Mouse (Mus musculus): ENCODE data around the gene Trp53.
"Not testable (repeated sequence)": the region's sequence is repeated elsewhere in the genome, so short reads cannot be mapped to it uniquely, and the experiment has no call there.

The Trp53 gene

GRCm38 (mm10) chr11:69580091-69580514 lies at the start of gene Trp53, which contains the start of gene Wrap53:
Trp53 (plus strand) TSS chr11:69580359.
Wrap53 (minus strand) TSS chr11:69580255.
- DNase-seq (ENCODE audit: low spot score in 2 of 2) = peak; percentile 89 to 91

- not testable (repeated sequence) for DNase-seq (ENCODE audit: low spot score in 2 of 2)
Observed at GRCm38 (mm10) chr11:69530755-69531154, 49.4 kb upstream of the Trp53 start.

- no peak for DNase-seq (ENCODE audit: low spot score in 2 of 2)
Observed at GRCm38 (mm10) chr11:69532480-69533150, 47.5 kb upstream of the Trp53 start.

GRCm38 (mm10) chr11:69534990-69535389 lies 45.2 kb upstream of the Trp53 start:
- no peak for DNase-seq (ENCODE audit: low spot score in 2 of 2)

- DNase-seq (ENCODE audit: low spot score in 2 of 2) = no peak
Observed at GRCm38 (mm10) chr11:69540700-69541099, 39.5 kb upstream of the Trp53 start.

- DNase-seq (ENCODE audit: low spot score in 2 of 2) = not testable (repeated sequence)
Observed at GRCm38 (mm10) chr11:69541741-69542140, 38.4 kb upstream of the Trp53 start.

- no peak for DNase-seq (ENCODE audit: low spot score in 2 of 2)
Observed at GRCm38 (mm10) chr11:69543598-69543997, 36.6 kb upstream of the Trp53 start.

- DNase-seq (ENCODE audit: low spot score in 2 of 2) = no peak
Observed at GRCm38 (mm10) chr11:69545957-69546356, 34.2 kb upstream of the Trp53 start.

GRCm38 (mm10) chr11:69546423-69547053 lies 33.6 kb upstream of the Trp53 start:
- peak; percentile 75 to 80 for DNase-seq (ENCODE audit: low spot score in 2 of 2)

GRCm38 (mm10) chr11:69547071-69547470 lies 33.1 kb upstream of the Trp53 start:
- DNase-seq (ENCODE audit: low spot score in 2 of 2) = no peak

GRCm38 (mm10) chr11:69549060-69549656 lies 31.0 kb upstream of the Trp53 start, which contains the start of gene Dnah2:
Dnah2 (minus strand) TSS chr11:69549110.
- DNase-seq (ENCODE audit: low spot score in 2 of 2) = no peak

- DNase-seq (ENCODE audit: low spot score in 2 of 2) = no peak
Observed at GRCm38 (mm10) chr11:69551310-69551709, 28.8 kb upstream of the Trp53 start.

- DNase-seq (ENCODE audit: low spot score in 2 of 2) = peak; percentile 46 to 66
Observed at GRCm38 (mm10) chr11:69552622-69553340, 27.4 kb upstream of the Trp53 start.

GRCm38 (mm10) chr11:69553341-69553721 lies 26.8 kb upstream of the Trp53 start:
- DNase-seq (ENCODE audit: low spot score in 2 of 2) = no peak

- DNase-seq (ENCODE audit: low spot score in 2 of 2) = no peak
Observed at GRCm38 (mm10) chr11:69554539-69555140, 25.5 kb upstream of the Trp53 start.

- DNase-seq (ENCODE audit: low spot score in 2 of 2) = peak; percentile 51 to 52
Observed at GRCm38 (mm10) chr11:69557381-69557958, 22.7 kb upstream of the Trp53 start.

- no peak for DNase-seq (ENCODE audit: low spot score in 2 of 2)
Observed at GRCm38 (mm10) chr11:69558756-69559155, 21.4 kb upstream of the Trp53 start.

GRCm38 (mm10) chr11:69559183-69559582 lies 21.0 kb upstream of the Trp53 start:
- DNase-seq (ENCODE audit: low spot score in 2 of 2) = no peak

GRCm38 (mm10) chr11:69559851-69560765 lies 20.1 kb upstream of the Trp53 start, which contains the start of gene Efnb3:
Efnb3 (minus strand) TSS chr11:69560205.
- DNase-seq (ENCODE audit: low spot score in 2 of 2) = peak in 1 of 2 experiments; percentile 24

Measured in frontal cortex, postnatal 36 days (tissue).